Mouse (Mus musculus) kidney, adult 11 months (tissue): Measurements from ENCODE around the gene Hist2h2aa1.
"Not testable (repeated sequence)": the region's sequence is repeated elsewhere in the genome, so short reads cannot be mapped to it uniquely, and the experiment has no call there.

Source experiments
- DNase-seq: peaks from one replicate; pipeline ENCODE4 v3.0.0; 2022

The Hist2h2aa1 gene

GRCm38 (mm10) chr3:96245003-96245886, at the start of gene Hist2h2aa1:
TSS of gene Hist2h2aa1 (plus strand) at chr3:96245497.
- peak; percentile 91 for DNase-seq

GRCm38 (mm10) chr3:96195616-96196313, 49.5 kb upstream of the Hist2h2aa1 start:
- DNase-seq = no peak

GRCm38 (mm10) chr3:96196437-96197128, 48.7 kb upstream of the Hist2h2aa1 start:
- no peak for DNase-seq

- peak; percentile 89 for DNase-seq
Measured at GRCm38 (mm10) chr3:96197129-96197749, 48.1 kb upstream of the Hist2h2aa1 start.

- peak; percentile 46 for DNase-seq
Measured at GRCm38 (mm10) chr3:96198181-96198580, 47.1 kb upstream of the Hist2h2aa1 start.

GRCm38 (mm10) chr3:96198601-96199251, 46.6 kb upstream of the Hist2h2aa1 start:
- DNase-seq = not testable (repeated sequence)

GRCm38 (mm10) chr3:96199731-96200130, 45.6 kb upstream of the Hist2h2aa1 start:
- DNase-seq = no peak

GRCm38 (mm10) chr3:96207819-96208218, 37.5 kb upstream of the Hist2h2aa1 start:
- no peak for DNase-seq

GRCm38 (mm10) chr3:96209242-96209641, 36.1 kb upstream of the Hist2h2aa1 start:
- no peak for DNase-seq

- peak; percentile 37 for DNase-seq
Measured at GRCm38 (mm10) chr3:96219191-96219641, 26.1 kb upstream of the Hist2h2aa1 start.

- DNase-seq = peak; percentile 83
Measured at GRCm38 (mm10) chr3:96219661-96220130, 25.6 kb upstream of the Hist2h2aa1 start, which contains the start of the genes Bola1 and Hist2h2ab. TSS of gene Bola1 (minus strand) at chr3:96219709. TSS of gene Hist2h2ab (plus strand) at chr3:96219865.

- not testable (repeated sequence) for DNase-seq
Measured at GRCm38 (mm10) chr3:96220131-96220764, 25.0 kb upstream of the Hist2h2aa1 start.

- peak; percentile 93 for DNase-seq
Measured at GRCm38 (mm10) chr3:96220765-96221639, 24.3 kb upstream of the Hist2h2aa1 start, which contains the start of the genes Hist2h2ac and Hist2h2be. TSS of gene Hist2h2ac (minus strand) at chr3:96220880. TSS of gene Hist2h2be (plus strand) at chr3:96221119.

- DNase-seq = no peak
Measured at GRCm38 (mm10) chr3:96221640-96222038, 23.7 kb upstream of the Hist2h2aa1 start.

- DNase-seq = no peak
Measured at GRCm38 (mm10) chr3:96222774-96223173, 22.5 kb upstream of the Hist2h2aa1 start.

- no peak for DNase-seq
Measured at GRCm38 (mm10) chr3:96225421-96225820, 19.9 kb upstream of the Hist2h2aa1 start.

GRCm38 (mm10) chr3:96226695-96227648, 18.3 kb upstream of the Hist2h2aa1 start:
- DNase-seq = no peak

GRCm38 (mm10) chr3:96228828-96229227, 16.5 kb upstream of the Hist2h2aa1 start:
- no peak for DNase-seq

GRCm38 (mm10) chr3:96230404-96230803, 14.9 kb upstream of the Hist2h2aa1 start:
- no peak for DNase-seq
